Mouse (Mus musculus): ENCODE data around the gene Itih5.
A peak's percentile ranks its signal among the peaks of the same experiment; 100 is the strongest.

Itih5 gene

GRCm38 (mm10) chr2:10153201-10154075 lies at the start of gene Itih5:
TSS of gene Itih5 (plus strand) at chr2:10153571.
- DNase-seq (ENCODE audit: low read depth, low spot score), result no peak

GRCm38 (mm10) chr2:10108535-10109189 lies 44.7 kb upstream of the Itih5 start:
- DNase-seq (ENCODE audit: low read depth, low spot score), result no peak

GRCm38 (mm10) chr2:10118751-10119150 lies 34.6 kb upstream of the Itih5 start:
- DNase-seq (ENCODE audit: low read depth, low spot score), result no peak

GRCm38 (mm10) chr2:10119276-10119675 lies 34.1 kb upstream of the Itih5 start:
- DNase-seq (ENCODE audit: low read depth, low spot score), result no peak

- peak; percentile 56 for DNase-seq (ENCODE audit: low read depth, low spot score)
Observed at GRCm38 (mm10) chr2:10121826-10122225, 31.5 kb upstream of the Itih5 start.

- no peak for DNase-seq (ENCODE audit: low read depth, low spot score)
Observed at GRCm38 (mm10) chr2:10126122-10126521, 27.2 kb upstream of the Itih5 start.

GRCm38 (mm10) chr2:10127471-10127870 lies 25.9 kb upstream of the Itih5 start:
- no peak for DNase-seq (ENCODE audit: low read depth, low spot score)

- DNase-seq (ENCODE audit: low read depth, low spot score), result no peak
Observed at GRCm38 (mm10) chr2:10128571-10128970, 24.8 kb upstream of the Itih5 start.

- peak; percentile 69 for DNase-seq (ENCODE audit: low read depth, low spot score)
Observed at GRCm38 (mm10) chr2:10130341-10130990, 22.9 kb upstream of the Itih5 start.

GRCm38 (mm10) chr2:10131296-10131695 lies 22.1 kb upstream of the Itih5 start, which contains the start of gene Itih2:
TSS of gene Itih2 (minus strand) at chr2:10131396.
- DNase-seq (ENCODE audit: low read depth, low spot score), result no peak

- no peak for DNase-seq (ENCODE audit: low read depth, low spot score)
Observed at GRCm38 (mm10) chr2:10132128-10132527, 21.2 kb upstream of the Itih5 start.

GRCm38 (mm10) chr2:10133941-10134340 lies 19.4 kb upstream of the Itih5 start:
- DNase-seq (ENCODE audit: low read depth, low spot score), result no peak

- DNase-seq (ENCODE audit: low read depth, low spot score), result no peak
Observed at GRCm38 (mm10) chr2:10137320-10137719, 16.1 kb upstream of the Itih5 start.

- peak; percentile 33 for DNase-seq (ENCODE audit: low read depth, low spot score)
Observed at GRCm38 (mm10) chr2:10140456-10140855, 12.9 kb upstream of the Itih5 start.

- peak; percentile 87 for DNase-seq (ENCODE audit: low read depth, low spot score)
Observed at GRCm38 (mm10) chr2:10142472-10143454, 10.6 kb upstream of the Itih5 start.

GRCm38 (mm10) chr2:10145514-10145913 lies 7.9 kb upstream of the Itih5 start:
- no peak for DNase-seq (ENCODE audit: low read depth, low spot score)

- DNase-seq (ENCODE audit: low read depth, low spot score), result peak; percentile 64
Observed at GRCm38 (mm10) chr2:10147176-10147575, 6.2 kb upstream of the Itih5 start.

GRCm38 (mm10) chr2:10152590-10152989 lies 781 bp upstream of the Itih5 start:
- DNase-seq (ENCODE audit: low read depth, low spot score), result no peak

GRCm38 (mm10) chr2:10157184-10157583 lies 3.8 kb downstream of the Itih5 start:
- no peak for DNase-seq (ENCODE audit: low read depth, low spot score)

- no peak for DNase-seq (ENCODE audit: low read depth, low spot score)
Observed at GRCm38 (mm10) chr2:10162011-10162410, 8.6 kb downstream of the Itih5 start.

GRCm38 (mm10) chr2:10166635-10167034 lies 13.3 kb downstream of the Itih5 start:
- no peak for DNase-seq (ENCODE audit: low read depth, low spot score)
